Mouse (Mus musculus): ENCODE measurements around the gene Fnip1.

Fnip1 gene

GRCm38 (mm10) chr11:54456875-54457274 is 18.9 kb downstream of the Fnip1 start:
- in situ Hi-C loops (cut with MboI; ENCODE audit: low sequenced_read_pairs) = no loop called here

GRCm38 (mm10) chr11:54458168-54458567 is 20.2 kb downstream of the Fnip1 start:
- in situ Hi-C loops (cut with MboI; ENCODE audit: low sequenced_read_pairs) = no loop called here

DNA sequence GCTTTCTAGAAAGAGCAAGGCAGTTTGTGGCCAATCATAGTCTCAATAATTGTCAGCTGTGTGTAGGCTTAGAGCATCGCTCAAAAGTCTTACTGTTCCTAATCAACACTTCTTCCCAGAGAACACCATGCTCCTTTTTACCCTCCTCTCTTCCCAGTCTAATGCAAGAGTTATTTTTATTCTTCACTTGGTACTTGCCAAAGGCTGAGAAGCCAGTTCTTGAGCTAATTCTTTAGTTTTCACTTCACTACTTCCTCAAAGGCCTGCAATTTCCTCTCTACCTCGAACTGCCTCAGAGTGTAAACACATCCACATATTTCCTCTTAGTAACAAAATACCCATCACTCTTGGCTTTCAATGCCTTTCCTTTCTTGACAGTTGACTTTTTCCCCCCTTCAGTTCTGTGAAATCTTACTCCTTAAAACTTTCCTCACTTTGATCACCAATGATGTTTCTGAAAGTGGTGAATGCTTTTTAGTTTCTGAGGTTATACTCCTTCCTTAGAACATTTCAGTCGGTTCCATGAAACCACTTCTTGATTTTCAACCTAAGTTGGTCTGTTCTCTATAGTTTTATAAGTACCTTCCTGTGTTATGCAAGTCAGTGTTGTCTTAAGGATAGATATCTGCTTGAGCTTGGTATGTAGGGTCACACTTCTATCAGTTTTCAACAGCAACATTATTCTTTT is 26.7 kb downstream of the Fnip1 start:
- in situ Hi-C loops (cut with MboI; ENCODE audit: low sequenced_read_pairs) = no loop called here

- in situ Hi-C loops (cut with MboI; ENCODE audit: low sequenced_read_pairs) = no loop called here
These were observed 34.2 kb downstream of the Fnip1 start for GRCm38 (mm10) chr11:54472231-54472630.

DNA sequence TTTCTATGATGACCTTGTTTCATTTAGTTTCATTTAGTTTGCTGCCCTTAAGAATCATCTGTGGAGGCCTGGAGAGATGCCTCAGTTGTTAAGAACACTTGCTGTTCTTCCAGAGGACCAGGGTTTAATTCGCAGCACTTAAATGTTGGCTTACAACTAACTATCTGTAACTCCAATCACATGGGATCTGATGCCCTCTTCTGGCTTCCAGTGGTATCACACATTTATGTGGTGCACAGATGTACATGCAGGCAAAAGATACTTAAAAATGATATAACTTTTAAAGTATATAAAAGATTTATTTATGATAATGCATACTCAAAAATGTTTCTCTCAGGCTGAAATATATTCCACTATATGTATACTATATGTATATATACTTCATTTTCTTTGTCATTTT is 40.4 kb downstream of the Fnip1 start:
- in situ Hi-C loops (cut with MboI; ENCODE audit: low sequenced_read_pairs) = no loop called here

- in situ Hi-C loops (cut with MboI; ENCODE audit: low sequenced_read_pairs) = no loop called here
These were observed 48.0 kb downstream of the Fnip1 start for GRCm38 (mm10) chr11:54486041-54486440.

GRCm38 (mm10) chr11:54491946-54492558 is 54.1 kb downstream of the Fnip1 start:
- in situ Hi-C loops (cut with MboI; ENCODE audit: low sequenced_read_pairs) = no loop called here

DNA sequence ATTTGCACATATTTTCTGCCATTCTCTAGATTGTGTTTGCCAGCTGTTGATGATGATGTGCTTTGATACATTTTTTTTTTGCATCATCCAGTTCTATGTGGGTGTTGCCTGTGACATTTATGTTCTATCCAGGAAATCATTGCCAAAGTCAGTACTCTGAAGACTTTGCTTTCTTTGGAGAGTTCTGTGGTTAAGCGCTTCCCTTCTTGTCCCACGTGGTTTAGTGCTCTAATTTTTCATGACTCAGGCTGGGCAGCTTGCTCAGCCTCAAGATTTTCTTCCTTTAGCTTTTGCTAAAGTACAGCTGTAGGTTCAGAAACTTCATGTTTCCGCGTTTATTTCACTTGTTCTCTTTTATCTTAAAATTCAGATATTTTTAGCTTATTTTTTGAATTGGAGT is 54.6 kb downstream of the Fnip1 start:
- in situ Hi-C loops (cut with MboI; ENCODE audit: low sequenced_read_pairs) = no loop called here

- in situ Hi-C loops (cut with MboI; ENCODE audit: low sequenced_read_pairs) = no loop called here
These were observed 61.8 kb downstream of the Fnip1 start for GRCm38 (mm10) chr11:54499838-54500237.

DNA sequence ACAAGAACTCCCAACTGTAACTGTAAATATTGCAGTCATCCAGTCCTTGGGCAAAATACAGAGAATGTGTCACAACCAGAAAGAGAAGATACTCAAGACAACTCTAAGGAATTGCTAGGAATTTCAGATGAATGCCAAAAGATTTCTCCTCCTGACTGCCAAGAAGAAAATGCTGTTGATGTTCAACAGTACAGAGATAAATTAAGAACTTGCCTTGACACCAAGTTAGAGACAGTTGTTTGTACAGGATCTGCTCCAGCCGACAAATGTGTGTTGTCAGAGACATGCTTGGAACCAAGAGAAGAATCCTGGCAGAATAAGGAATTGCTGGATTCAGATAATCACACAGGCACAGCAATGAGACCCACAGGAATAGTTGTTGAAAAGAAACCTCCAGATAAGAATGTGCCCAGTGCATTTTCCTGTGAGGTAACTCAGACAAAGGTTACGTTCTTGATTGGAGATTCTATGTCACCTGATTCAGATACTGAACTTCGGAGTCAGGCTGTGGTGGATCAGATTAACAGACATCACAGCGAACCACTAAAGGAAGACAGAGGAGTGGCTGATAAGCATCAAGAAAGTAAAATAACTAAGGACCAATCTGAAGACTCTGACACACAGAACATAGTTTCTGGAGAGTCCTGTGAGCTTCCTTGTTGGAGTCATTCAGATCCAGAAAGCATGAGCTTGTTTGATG is 64.7 kb downstream of the Fnip1 start:
- in situ Hi-C loops (cut with MboI; ENCODE audit: low sequenced_read_pairs) = no loop called here

DNA sequence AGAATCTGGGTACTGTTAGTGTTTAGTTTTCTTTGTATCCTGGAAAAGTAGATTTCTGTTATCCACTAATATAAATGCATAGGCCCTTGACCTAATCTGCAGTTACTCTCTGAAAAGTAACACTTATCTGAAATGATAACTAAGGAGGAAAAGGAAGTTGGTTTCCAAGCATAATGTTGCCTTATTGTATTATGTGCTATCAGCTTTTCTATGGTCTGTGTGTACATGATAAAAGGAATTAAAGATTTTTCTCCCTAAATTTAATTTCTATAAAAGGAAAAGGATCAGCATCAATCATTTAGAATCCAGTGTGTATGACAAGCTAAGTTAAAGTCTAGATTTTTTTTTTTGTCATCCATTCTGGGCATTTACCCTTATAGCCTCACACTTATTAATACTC is 75.6 kb downstream of the Fnip1 start:
- in situ Hi-C loops (cut with MboI; ENCODE audit: low sequenced_read_pairs) = no loop called here

GRCm38 (mm10) chr11:54521927-54522528 is 84.0 kb downstream of the Fnip1 start:
- in situ Hi-C loops (cut with MboI; ENCODE audit: low sequenced_read_pairs) = no loop called here

DNA sequence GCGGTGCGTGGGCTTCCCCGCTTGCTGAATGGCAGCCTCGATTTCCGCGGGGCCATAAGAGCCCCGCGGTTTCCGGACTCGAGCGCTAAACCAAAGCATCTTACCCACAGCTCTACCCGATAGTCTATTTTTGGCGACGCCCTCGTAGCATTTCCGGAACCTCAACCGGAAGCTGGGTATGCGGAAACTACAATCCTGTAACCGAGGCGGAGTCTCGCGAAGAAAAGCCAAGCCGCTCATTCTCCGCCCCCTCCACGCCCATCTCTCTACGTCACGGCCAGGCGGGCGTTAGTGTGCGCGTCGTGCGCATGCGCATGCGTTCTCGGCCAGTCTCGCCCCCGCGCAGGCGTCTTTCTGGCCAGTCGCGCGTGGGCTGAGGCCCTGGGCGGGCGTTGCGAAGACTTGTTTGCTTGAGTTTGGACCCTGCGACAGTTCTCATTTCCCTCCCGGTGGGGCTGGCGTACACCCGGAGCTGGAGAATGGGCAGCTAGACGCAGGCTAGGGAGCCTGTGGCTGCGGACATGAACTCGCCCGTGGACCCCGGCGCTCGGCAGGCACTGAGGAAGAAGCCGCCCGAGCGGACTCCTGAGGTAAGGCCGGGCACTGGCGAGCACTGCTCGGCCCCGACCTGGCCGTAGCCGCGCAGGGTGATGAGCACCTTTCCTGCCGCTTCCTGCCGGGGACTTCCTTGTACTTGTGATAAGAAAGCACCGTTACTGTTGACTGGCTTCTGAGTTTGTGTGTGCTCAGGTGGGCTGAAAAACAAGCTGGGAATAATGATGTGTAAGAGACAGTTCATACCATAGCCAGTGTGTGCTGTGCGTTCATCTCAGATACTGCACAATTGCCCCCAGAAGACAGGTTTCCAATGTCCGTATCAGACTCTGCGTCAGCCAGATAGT is 84.8 kb downstream of the Fnip1 start, which contains the start of gene Rapgef6:
Rapgef6 (plus strand) TSS at position 319 of the 902 bp plus-strand sequence.
- in situ Hi-C loops (cut with MboI; ENCODE audit: low sequenced_read_pairs) = no loop called here

DNA sequence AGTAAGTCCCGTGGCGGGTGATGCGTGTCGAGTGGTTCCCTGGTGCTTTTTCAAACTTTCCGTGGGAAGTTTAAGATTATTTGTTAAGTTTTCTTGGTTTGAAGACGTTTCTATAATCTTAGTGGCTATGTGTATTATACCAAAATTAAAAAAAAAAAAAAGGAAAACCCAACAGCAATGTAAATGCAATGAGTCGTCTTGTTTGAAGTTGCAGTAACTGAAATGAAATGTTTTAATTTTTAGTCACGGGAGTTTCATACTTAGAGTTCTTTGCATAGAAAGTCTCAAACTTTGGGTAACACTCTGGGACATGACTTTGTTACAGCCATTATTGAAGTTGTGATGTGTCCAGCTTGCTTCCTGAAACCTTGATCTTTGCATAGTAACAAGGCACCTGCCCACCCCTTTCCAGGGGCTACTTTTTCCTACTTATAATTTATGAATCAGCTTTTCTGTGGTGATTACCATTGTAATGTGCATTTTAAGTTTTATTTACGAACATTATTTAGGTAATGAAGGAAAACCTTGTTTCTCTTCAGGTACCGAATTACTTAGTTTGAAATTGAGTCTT is 85.5 kb downstream of the Fnip1 start:
- in situ Hi-C loops (cut with MboI; ENCODE audit: low sequenced_read_pairs) = no loop called here

DNA sequence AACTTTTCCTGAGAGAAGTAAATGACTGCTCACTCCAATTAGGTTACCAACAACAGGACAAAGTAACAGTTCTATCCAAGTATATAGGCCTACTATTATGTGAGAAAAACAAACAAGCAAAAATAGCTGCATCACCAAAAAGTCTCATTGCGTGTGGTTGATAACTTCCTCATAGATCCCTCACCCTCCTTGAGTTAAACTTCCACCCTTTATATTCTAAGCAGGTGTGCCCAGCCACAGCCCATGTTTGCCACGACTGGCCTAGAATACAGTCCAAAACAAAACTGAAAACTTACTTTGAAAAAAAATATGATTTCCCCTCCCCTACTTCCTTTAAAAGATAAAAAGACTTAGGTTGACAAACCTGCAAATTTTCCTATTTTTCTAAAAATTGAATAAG is 90.0 kb downstream of the Fnip1 start:
- in situ Hi-C loops (cut with MboI; ENCODE audit: low sequenced_read_pairs) = no loop called here

- in situ Hi-C loops (cut with MboI; ENCODE audit: low sequenced_read_pairs) = no loop called here
These were observed 92.4 kb downstream of the Fnip1 start for GRCm38 (mm10) chr11:54530391-54530790.

GRCm38 (mm10) chr11:54530916-54531315 is 92.9 kb downstream of the Fnip1 start:
- in situ Hi-C loops (cut with MboI; ENCODE audit: low sequenced_read_pairs) = no loop called here

GRCm38 (mm10) chr11:54533834-54534233 is 95.8 kb downstream of the Fnip1 start:
- in situ Hi-C loops (cut with MboI; ENCODE audit: low sequenced_read_pairs) = no loop called here

DNA sequence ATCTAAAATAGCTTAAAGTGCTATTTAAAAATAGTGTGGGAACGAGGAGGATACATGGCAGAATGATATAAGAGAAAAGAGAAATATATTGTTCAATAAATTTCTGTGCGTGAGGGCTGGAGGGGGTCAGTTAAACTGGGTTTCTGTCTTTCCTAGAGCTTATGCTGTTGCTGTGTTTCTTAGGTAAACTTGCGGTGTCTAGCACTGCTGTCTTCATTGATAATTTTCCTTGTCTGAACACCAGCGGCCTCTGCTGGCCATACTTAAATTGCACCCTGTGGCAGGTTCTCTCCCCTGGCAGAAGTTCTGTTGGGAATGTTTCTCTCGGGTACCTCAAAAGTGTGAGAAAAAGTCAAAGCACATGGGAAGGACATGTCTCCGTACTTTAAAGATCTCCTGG is 96.9 kb downstream of the Fnip1 start:
- in situ Hi-C loops (cut with MboI; ENCODE audit: low sequenced_read_pairs) = no loop called here

DNA sequence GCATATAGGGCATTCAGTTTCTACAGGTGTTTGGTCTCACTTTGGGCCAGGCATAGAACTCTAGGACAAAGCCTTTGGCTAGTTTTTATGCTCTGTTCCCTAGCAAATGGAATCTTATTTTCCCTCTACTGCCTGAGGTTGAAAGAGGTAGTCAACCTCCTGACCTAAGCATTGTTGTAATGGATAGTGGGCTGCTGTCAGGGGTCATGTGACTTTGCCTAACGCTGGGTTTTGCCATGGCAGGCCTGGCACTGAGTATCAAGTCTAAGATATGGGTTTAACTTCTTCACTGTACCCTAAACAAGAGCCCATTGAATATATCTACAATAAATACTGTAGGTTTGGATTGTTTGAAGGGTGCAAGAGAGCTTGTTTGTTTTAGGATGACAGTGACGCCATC is 101.0 kb downstream of the Fnip1 start:
- in situ Hi-C loops (cut with MboI; ENCODE audit: low sequenced_read_pairs) = no loop called here
